ENCODE assay signal across 8 mouse cellular contexts in the genomic region with DNA sequence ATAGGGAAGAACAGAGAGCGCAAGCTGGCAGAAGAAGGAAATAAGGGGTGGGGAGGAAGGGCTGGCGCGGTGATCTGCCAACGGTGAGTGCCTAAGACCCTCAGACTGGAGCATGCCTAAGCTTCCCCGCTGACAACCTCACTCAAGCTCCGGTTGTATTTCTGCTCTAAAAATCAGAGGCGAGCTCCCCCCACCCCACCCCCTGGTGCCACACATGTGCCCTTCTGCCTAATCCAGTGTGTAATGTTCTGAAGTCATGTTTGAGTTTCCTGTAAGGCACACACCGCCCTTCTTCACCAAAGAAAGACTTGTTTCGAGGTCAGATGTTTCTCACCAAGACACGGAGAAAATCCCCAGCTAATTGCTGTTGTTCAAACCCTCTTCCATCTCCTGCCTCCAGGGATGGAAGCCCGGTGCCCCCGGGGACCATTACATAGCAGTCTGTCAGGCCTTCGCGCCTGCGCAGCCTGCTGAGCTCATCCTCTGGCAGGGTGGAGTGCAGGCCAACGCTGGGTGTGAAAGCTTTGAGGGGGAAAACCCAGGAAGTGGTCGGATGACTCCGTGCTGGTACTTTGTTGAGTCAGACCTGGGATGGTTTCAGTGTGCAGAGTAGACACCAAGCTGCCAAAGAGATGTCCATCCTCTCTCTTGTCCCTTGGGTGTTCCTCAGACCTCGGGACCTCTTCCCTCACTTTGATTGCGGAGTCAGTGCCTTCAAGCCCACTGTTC.
DNase-seq lines count a peak whose midpoint lies in the region; ATAC-seq lines count a peak whose summit lies in the region.

No protein-coding gene starts in this region.

- DNase-seq in retina, postnatal 1 day, result peak; percentile 40
- no peak for DNase-seq in retina, embryonic 14.5 days (ENCODE audit: low spot score)
- peak; percentile 93 for DNase-seq in induced T-regulatory cell, adult 2 months (ENCODE audit: low read depth)
- peak; percentile 73 to 78 for DNase-seq in monocyte, adult 2 months (ENCODE audit: low read depth in 1 of 2, low spot score in 2 of 2)
- DNase-seq in frontal cortex, postnatal 25 days (ENCODE audit: low spot score in 2 of 2), result no peak
- DNase-seq in kidney, adult 18-20 months, result no peak
- no peak for DNase-seq in right cerebral cortex, adult 2 months (ENCODE audit: low spot score in 2 of 2)

- ATAC-seq in erythroid progenitor cell, adult 5-6 weeks (replicated peaks; ENCODE audit: low FRiP score, poor library complexity, severe bottlenecking), result peak; percentile 84

Comparison
In these comparisons a context has a peak if more than half of its experiments do, and no peak if none do; other contexts are left out.
1. DNase-seq: peak in retina, postnatal 1 day (single experiment), induced T-regulatory cell, adult 2 months (single experiment) and monocyte, adult 2 months (2 of 2); none in retina, embryonic 14.5 days (single experiment), frontal cortex, postnatal 25 days (0 of 2), kidney, adult 18-20 months (single experiment) and right cerebral cortex, adult 2 months (0 of 2).